ENCODE assay signal across 26 mouse cellular contexts in genomic region chr14:57391621-57392020, GRCm38 (mm10). TPM values are rescaled to one million over a fixed set of nuclear protein-coding genes. Genes with fewer than 3 reads are reported as not detected.
DNase-seq lines count a peak whose midpoint lies in the region; ATAC-seq and TF ChIP-seq lines count a peak whose summit lies in the region.
"Had no signal": no experiment of that assay in that cellular context is flagged by ENCODE, and none has a peak within 500 bp of the region (broad histone marks: within the 10 kb centered on the region; RNA-seq: fewer than 3 reads in every experiment).

No protein-coding gene starts in this region.

- no peaks in the 10 kb centered on the region for H3K27me3 ChIP-seq in intestine, embryonic 15.5 days (replicated peaks)
- H3K27me3 ChIP-seq in small intestine, adult 2 months (ENCODE audit: control insufficient read depth, insufficient read depth, low read length) = no peaks in the 10 kb centered on the region
- H3K27me3 ChIP-seq: forebrain, embryonic 13.5 days; heart, embryonic 13.5 days had no signal

- TF ChIP-seq POLR2A in small intestine, adult 2 months (IDR thresholded peaks at IDR 0.05; ENCODE audit: low read depth, low read length) = no peak

- WGBS in intestine, embryonic 15.5 days = 66% methylated on average over 4 of the region's 4 CpGs
- WGBS in small intestine, adult 2 months = 54% methylated on average over 4 of the region's 4 CpGs

- H3K4me3 ChIP-seq in intestine, embryonic 15.5 days (replicated peaks) = no peak overlapping the region
- H3K4me3 ChIP-seq in small intestine, adult 2 months (ENCODE audit: low read depth, low read length) = no peak overlapping the region
- H3K4me3 ChIP-seq: forebrain, embryonic 10.5 days; forebrain, embryonic 13.5 days; heart, adult 2 months; heart, embryonic 10.5 days; heart, embryonic 13.5 days had no signal

- no peaks in the 10 kb centered on the region for H3K36me3 ChIP-seq in intestine, embryonic 15.5 days
- peaks cover 2% of the 10 kb centered on the region; the same call in 1 of the 2 replicates for H3K36me3 ChIP-seq in small intestine, adult 2 months (ENCODE audit: control insufficient read depth, insufficient read depth, low read length)
- H3K36me3 ChIP-seq: forebrain, embryonic 10.5 days; heart, embryonic 10.5 days; heart, embryonic 13.5 days had no signal

- TF ChIP-seq CTCF in small intestine, adult 2 months (IDR thresholded peaks at IDR 0.05; ENCODE audit: extremely low read depth, insufficient read length, insufficient replicate concordance, low read depth, low read length) = no peak

- H3K4me2 ChIP-seq in intestine, embryonic 15.5 days (replicated peaks) = no peak overlapping the region
- H3K4me2 ChIP-seq: forebrain, embryonic 13.5 days; heart, embryonic 13.5 days; hindbrain, embryonic 14.5 days had no signal

- peak overlapping the region; percentile 66; the same call in 1 of the 2 replicates for H3K27ac ChIP-seq in intestine, embryonic 15.5 days
- H3K27ac ChIP-seq in small intestine, adult 2 months (ENCODE audit: insufficient read depth, low read depth, low read length) = peak overlapping the region; percentile 88
- H3K27ac ChIP-seq: forebrain, embryonic 10.5 days; forebrain, embryonic 13.5 days; heart, adult 2 months; heart, embryonic 10.5 days; heart, embryonic 13.5 days; hindbrain, embryonic 14.5 days; hindbrain, postnatal 0 days had no signal

- no peak overlapping the region for H3K9ac ChIP-seq in intestine, embryonic 15.5 days
- H3K9ac ChIP-seq: forebrain, embryonic 13.5 days; heart, embryonic 13.5 days; hindbrain, embryonic 14.5 days had no signal

- H3K4me1 ChIP-seq in intestine, embryonic 15.5 days (replicated peaks) = no peaks in the 10 kb centered on the region
- H3K4me1 ChIP-seq in small intestine, adult 2 months (ENCODE audit: control insufficient read depth, insufficient read depth, insufficient read length, low read length) = peaks cover 22% of the 10 kb centered on the region
- H3K4me1 ChIP-seq: forebrain, embryonic 13.5 days had no signal

- DNase-seq in 416B (ENCODE audit: low read depth) = peak; percentile 34
- DNase-seq in cerebellum, postnatal 36 days = no peak
- DNase-seq in frontal cortex, postnatal 36 days (ENCODE audit: low spot score in 2 of 2) = no peak
- no peak for DNase-seq in frontal cortex, postnatal 25 days (ENCODE audit: low spot score in 2 of 2)
- DNase-seq: adrenal gland, adult 8-10 months; adrenal gland, postnatal 25 days; cerebellum, adult 11-12 months; cerebellum, adult 8-10 months; cerebellum, postnatal 10 days; gastrocnemius, postnatal 10 days; gastrocnemius, postnatal 36 days; heart, adult 2 months; heart, postnatal 14 days; heart, postnatal 4 days had no signal

- H3K9me3 ChIP-seq in intestine, embryonic 15.5 days = no peaks in the 10 kb centered on the region
- H3K9me3 ChIP-seq: forebrain, embryonic 10.5 days; forebrain, embryonic 13.5 days; heart, embryonic 10.5 days; heart, embryonic 13.5 days had no signal

- no peak for ATAC-seq in intestine, embryonic 15.5 days
- peak; percentile 44; the same call in 1 of the 2 replicates for ATAC-seq in megakaryocyte progenitor cell, adult 5-6 weeks (replicated peaks; ENCODE audit: poor library complexity)
- ATAC-seq: activated CD4-positive, CD25-positive, alpha-beta regulatory T cell, adult 4 months; CD4-positive, CD25-positive, alpha-beta regulatory T cell, adult 4 months; forebrain, embryonic 13.5 days; forebrain, embryonic 16.5 days; hindbrain, postnatal 0 days had no signal

RNA-seq across cellular contexts. Expression of gene Cryl1, which starts 6.7 kb away (rescaled TPM):
- 91.6 and 103 TPM in 2 replicates for polyA plus RNA-seq in intestine, embryonic 15.5 days (2015; fragmentation: Nextera tagmentation; extraction: Ambion mirVana)
- total RNA-seq in megakaryocyte progenitor cell, adult 5-6 weeks (2015) = 21.8 and 22.8 TPM in 2 replicates
- 18.2 and 23.0 TPM in 2 replicates for total RNA-seq in megakaryocyte progenitor cell, adult 5-6 weeks (2017)
- polyA plus RNA-seq in small intestine, adult 2 months (2012; rRNA removed) = 124 and 167 TPM in 2 replicates

RNA-seq across cellular contexts. Expression of gene Ift88, which starts 32.2 kb away (rescaled TPM):
- 9.4 and 11.9 TPM in 2 replicates for polyA plus RNA-seq in intestine, embryonic 15.5 days (2015; fragmentation: Nextera tagmentation; extraction: Ambion mirVana)
- 6.9 and 8.6 TPM in 2 replicates for total RNA-seq in megakaryocyte progenitor cell, adult 5-6 weeks (2015)
- 6.6 and 15.0 TPM in 2 replicates for total RNA-seq in megakaryocyte progenitor cell, adult 5-6 weeks (2017)
- polyA plus RNA-seq in small intestine, adult 2 months (2012; rRNA removed) = 0.38 and 0.58 TPM in 2 replicates
